Mouse (Mus musculus) T-helper 2 cell (primary cell): Measurements from ENCODE around the gene Ptpn4.

ENCODE experiments used
- in situ Hi-C: fragments of 300-600 bp; cut with MboI, MseI; formaldehyde crosslinking; loops from one replicate; pipeline ENCODE4 v1.15.1; 2025; ENCODE audit warnings: high pct_unique_total_duplicates

Ptpn4 gene

DNA sequence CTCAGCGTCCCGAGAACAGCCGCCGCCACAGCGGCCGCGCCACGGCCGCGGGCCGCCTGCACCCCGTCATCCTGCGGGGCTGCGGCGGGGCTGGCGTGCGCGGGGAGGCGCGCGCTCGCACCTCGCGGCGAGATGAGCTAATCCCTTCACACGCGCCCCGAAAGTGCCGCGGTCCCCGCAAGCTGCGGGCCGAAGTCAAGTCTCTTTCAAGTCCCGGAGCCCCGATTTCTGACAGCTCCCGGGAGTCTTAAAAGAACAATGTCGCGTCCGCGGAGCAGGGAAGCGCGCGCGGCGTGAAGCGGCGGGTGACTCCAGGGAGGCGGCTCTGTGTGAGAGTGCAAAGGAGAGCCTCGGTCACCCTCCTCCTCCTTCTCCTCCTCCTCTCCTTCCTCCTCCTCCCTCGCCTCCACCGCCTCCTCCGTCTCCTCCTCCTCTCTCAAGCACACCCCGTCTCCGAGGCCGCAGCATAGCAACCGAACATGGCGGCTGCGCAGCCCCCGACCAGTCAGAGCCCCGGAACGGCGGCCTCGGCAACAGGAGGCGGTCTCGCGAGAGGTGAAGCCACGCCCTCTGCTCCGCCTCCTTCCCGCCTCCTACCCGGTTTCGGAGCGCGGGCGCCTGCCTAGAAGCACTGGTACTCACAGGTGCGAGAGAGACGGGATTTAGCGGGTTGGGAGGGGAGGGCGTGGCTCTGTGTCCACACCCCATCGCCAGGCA, at the start of gene Ptpn4:
TSS of gene Ptpn4 (minus strand) at position 579 of the 717 bp plus-strand sequence.
- in situ Hi-C loops: loop anchor here (5.0 kb wide), 1 partner anchor 315 kb away; no protein-coding TSS in a partner anchor

DNA sequence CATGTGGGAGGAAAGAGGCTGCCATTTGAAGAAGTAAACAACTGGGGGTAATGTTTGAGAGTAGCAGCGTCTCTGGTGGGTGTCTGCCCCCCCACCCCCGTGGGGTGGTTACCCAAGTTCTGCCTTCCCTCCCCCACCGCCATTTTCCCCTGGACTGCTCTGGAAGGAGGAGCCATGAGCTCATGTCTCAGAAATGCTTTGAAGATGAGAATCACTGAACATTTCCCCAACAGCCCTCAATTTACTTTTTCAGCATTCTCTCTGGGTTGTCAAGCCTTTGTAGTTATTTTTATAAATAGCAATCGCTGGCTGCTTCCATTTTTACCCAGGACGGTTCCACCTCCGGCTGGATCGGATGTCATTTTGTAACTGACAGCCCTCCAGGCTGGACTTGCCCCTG, 48.9 kb upstream of the Ptpn4 start:
- in situ Hi-C loops: no loop called here

DNA sequence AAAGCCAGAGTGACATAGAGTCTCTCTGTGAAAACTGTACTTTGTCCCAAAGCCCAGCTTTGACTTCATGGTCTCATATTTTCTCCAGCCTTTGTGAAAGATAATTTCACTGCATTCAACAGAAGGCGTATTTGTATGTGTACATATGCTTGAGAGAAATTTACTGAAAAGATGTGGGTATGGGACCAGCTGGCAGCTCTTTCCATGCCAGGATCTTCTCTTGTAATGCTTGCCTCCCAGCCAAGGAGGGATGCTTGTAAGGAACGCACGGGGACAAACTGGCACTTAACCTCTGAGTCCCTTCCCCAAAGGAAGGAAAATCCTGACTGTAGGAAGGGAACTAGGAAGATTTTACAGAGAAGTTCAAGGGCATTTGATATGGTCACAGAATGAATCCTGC, 46.9 kb upstream of the Ptpn4 start:
- in situ Hi-C loops: no loop called here

GRCm38 (mm10) chr1:119878909-119879308, 41.5 kb upstream of the Ptpn4 start:
- in situ Hi-C loops: no loop called here

- in situ Hi-C loops: no loop called here
Observed at GRCm38 (mm10) chr1:119877469-119877868, 40.1 kb upstream of the Ptpn4 start.

GRCm38 (mm10) chr1:119868395-119869161, 31.2 kb upstream of the Ptpn4 start:
- in situ Hi-C loops: no loop called here

DNA sequence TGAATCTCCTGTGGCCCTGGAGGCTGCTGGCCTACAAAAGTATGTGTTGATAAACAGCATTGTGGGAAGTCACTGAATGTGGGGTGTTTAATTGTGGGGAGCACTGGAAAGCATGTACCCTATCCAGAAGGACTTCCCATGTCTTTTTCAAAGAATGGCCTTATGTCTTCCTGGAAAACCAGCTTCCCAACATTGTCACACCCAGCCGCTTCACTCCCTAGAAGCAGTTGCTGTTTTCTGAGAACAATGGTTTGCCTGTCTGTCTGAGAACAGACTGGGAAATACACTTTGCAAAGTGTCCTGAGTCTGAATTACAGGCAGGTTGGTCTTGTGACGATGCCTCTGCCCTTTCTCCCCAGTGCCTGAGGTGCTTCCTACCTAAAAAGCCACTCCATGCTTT, 29.9 kb upstream of the Ptpn4 start:
- in situ Hi-C loops: no loop called here

- in situ Hi-C loops: no loop called here
Observed at GRCm38 (mm10) chr1:119865311-119865710, 27.9 kb upstream of the Ptpn4 start.

GRCm38 (mm10) chr1:119863507-119864296, 26.3 kb upstream of the Ptpn4 start:
- in situ Hi-C loops: no loop called here

DNA sequence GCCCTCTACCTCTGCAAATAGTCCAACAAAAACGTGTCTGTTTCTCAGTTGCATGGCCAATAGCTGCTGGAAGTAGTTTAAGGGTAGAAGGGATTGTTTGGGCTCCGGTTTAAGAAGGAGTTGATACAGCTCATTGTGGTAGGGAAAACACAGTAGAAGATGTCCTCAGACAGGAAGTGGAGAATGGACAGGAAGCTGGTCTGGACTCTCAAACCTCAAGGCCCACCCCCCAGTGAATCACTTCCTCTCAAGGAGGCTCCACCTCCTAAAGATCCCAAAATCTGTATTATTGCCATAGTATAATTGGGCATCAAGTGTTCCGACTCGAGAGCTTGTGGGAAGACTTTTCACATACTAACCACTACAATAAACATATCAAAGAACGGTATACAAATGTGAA, 22.2 kb upstream of the Ptpn4 start:
- in situ Hi-C loops: no loop called here

- in situ Hi-C loops: loop anchor here (5.0 kb wide), 1 partner anchor 49 kb away; no protein-coding TSS in a partner anchor
Observed at GRCm38 (mm10) chr1:119852980-119853379, 15.6 kb upstream of the Ptpn4 start.

GRCm38 (mm10) chr1:119852339-119852738, 14.9 kb upstream of the Ptpn4 start:
- in situ Hi-C loops: loop anchor here (5.0 kb wide), 1 partner anchor 50 kb away; no protein-coding TSS in a partner anchor

DNA sequence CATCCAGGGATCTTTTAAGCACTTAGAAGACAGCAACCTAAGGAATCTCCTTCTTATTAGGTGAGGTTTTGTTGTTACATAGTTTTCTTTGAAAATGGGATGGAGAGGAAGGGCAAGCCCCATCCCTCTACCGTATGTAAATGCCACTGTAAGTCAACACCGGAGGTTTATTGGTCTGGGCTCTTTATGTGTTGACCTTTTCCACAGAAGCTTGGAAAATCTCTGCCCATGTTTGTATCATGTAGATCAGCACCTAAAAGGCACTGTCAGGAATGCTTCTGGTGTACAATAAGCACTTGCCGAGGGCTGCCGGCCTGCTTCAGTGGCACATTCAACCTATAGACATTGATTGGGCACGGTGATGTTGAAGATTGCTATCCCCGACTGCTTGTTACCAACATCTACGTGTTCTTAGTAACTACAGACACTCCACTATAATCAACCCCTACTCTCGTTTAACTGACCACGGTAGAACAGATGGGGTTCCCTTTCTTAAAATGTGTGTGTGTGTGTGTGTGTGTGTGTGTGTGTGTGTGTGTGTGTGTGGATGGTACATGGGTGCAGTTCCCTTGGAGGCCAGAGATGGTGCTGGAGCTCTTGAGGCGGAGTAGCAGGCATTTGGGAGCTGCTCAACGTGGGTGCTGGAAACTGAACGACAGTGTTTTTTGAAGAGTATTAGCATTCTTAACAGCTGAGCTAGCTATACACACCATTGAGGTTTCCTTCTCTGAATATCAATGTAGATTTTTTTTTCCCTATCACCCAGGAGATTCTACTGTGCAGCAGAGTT, 11.9 kb upstream of the Ptpn4 start:
- in situ Hi-C loops: no loop called here

- in situ Hi-C loops: no loop called here
Observed at GRCm38 (mm10) chr1:119845321-119845720, 7.9 kb upstream of the Ptpn4 start.

GRCm38 (mm10) chr1:119843121-119843520, 5.7 kb upstream of the Ptpn4 start:
- in situ Hi-C loops: no loop called here

DNA sequence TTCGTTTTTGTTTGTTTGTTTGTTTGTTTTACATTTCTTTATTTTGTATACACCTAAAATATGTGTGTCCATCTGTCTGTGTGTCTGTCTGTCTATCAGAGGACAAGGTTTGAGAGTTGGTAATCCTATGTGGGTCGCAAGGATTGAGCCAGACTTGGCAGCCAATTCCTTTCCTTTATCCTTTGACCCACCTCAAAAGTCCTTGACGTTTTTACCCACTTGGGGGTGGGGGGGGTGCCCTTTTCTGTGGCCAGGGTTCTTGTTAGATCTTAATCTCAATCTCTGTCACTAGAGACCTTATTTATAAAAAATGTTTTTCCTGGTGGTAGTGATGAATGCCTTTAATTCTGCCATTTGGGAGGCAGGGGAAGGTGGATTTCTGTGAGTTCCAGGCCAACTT, 828 bp upstream of the Ptpn4 start:
- in situ Hi-C loops: loop anchor here (5.0 kb wide), 1 partner anchor 316 kb away; no protein-coding TSS in a partner anchor

GRCm38 (mm10) chr1:119836479-119837015, 866 bp downstream of the Ptpn4 start:
- in situ Hi-C loops: loop anchor here (5.0 kb wide), 1 partner anchor 314 kb away; no protein-coding TSS in a partner anchor

DNA sequence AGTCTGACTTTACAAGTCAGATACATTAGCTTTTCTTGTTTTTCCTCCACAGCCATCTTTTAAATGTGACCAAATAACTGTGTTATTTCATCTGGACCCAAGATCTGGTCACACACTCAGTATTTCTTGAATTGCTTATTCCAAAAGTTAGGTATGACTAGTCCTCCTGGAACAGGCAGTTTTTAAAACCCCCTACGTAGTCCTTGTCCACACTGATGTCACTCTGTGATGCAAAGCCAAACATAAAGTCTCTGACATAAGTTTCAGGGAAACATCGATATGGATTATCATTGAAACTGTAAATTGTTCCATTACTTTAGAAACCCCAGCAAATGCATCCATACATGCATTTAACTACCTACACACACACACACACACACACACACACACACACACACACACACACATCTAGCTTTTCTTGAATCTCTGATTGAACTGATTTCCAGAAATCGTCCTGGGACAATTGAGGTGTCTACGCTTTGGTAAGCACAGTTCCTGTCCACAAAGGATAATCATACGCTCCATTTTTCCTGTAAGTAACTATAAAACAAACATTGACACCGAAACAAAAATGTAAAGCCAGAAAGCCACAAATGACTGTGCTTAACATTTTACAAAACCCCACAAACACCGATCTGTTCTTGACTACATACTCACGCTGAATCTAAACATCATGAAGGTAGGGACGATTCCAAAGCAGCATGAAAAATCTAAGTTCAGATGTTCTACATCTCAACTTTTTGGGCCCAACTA, 1.5 kb downstream of the Ptpn4 start:
- in situ Hi-C loops: loop anchor here (5.0 kb wide), 1 partner anchor 314 kb away; no protein-coding TSS in a partner anchor

DNA sequence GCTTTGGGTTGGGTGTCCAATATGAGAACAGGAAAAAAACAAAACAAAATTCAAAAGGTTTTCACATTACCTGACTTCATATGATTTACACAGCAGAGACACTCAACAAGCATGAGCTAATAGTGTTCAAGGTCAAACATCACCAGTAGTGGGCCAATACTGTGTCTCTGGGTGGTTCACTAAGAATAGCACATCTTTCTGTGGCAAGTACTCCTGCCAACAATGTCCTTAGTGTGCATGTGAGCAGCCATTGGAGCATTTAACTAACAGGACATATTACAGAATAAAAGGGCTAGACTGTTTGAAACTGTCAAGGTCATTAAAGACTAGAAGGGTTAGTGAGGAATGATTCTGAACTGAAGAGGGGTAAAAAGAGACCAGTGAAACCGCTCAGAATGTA, 9.3 kb downstream of the Ptpn4 start:
- in situ Hi-C loops: no loop called here

GRCm38 (mm10) chr1:119818704-119819103, 18.7 kb downstream of the Ptpn4 start:
- in situ Hi-C loops: loop anchor here (25.0 kb wide), 1 partner anchor 1506 kb away; the partner anchor contains the start of genes Nifk and Tsn
